Mouse (Mus musculus): Measurements from ENCODE around the gene Ppef2.

Ppef2 gene

GRCm38 (mm10) chr5:92183071-92183830 lies 72.8 kb downstream of the Ppef2 start:
- DNase-seq, result no peak
